Mouse (Mus musculus) MEL (cell line): Measurements from ENCODE around the gene Borcs5.

Experiments used
- CTCF ChIP-seq, 3 experiments: IDR thresholded peaks in 2 of 3; conservative IDR thresholded peaks in 1 of 3; 2 replicates each; pipeline ENCODE4 v1.5.1; 2011 to 2012; ENCODE audit warnings: low read length in 3 of 3, low read depth in 2 of 3, mild to moderate bottlenecking in 2 of 3, improper control_type of control experiment in 1 of 3, inconsistent platforms in 1 of 3, mixed read lengths in 1 of 3, moderate library complexity in 1 of 3; ENCODE audit not compliant: control insufficient read depth in 1 of 3, insufficient read depth in 1 of 3, poor library complexity in 1 of 3, severe bottlenecking in 1 of 3
- JUND ChIP-seq: IDR thresholded peaks from 2 replicates; pipeline ENCODE4 v1.6.1; 2011; ENCODE audit warnings: low read depth, mild to moderate bottlenecking, improper control_type of control experiment, low read length
- MAX ChIP-seq: IDR thresholded peaks from 2 replicates; pipeline ENCODE4 v1.6.1; 2011; ENCODE audit warnings: low read length, improper control_type of control experiment
- MAZ ChIP-seq: IDR thresholded peaks from 2 replicates; pipeline ENCODE4 v1.6.1; 2012; ENCODE audit warnings: low read depth, mild to moderate bottlenecking, inconsistent platforms, low read length, improper control_type of control experiment
- POLR2A ChIP-seq, 2 experiments: IDR thresholded peaks; 2 replicates each; pipeline ENCODE4 v1.6.1; 2011 to 2012; ENCODE audit warnings: low read length in 2 of 2, mild to moderate bottlenecking in 2 of 2, control low read depth in 1 of 2, improper control_type of control experiment in 1 of 2, low read depth in 1 of 2, moderate library complexity in 1 of 2; ENCODE audit not compliant: control insufficient read depth in 1 of 2, insufficient read depth in 1 of 2, poor library complexity in 1 of 2
- RAD21 ChIP-seq: IDR thresholded peaks from 2 replicates; pipeline ENCODE4 v1.6.1; 2011; ENCODE audit warnings: mild to moderate bottlenecking, low read depth, low read length, improper control_type of control experiment
- TCF12 ChIP-seq: IDR thresholded peaks from 2 replicates; pipeline ENCODE4 v1.6.1; 2014; ENCODE audit warnings: low read depth, mild to moderate bottlenecking, inconsistent platforms, low read length, improper control_type of control experiment, moderate library complexity
- ZKSCAN1 ChIP-seq: IDR thresholded peaks from 2 replicates; pipeline ENCODE4 v1.6.1; 2012; ENCODE audit warnings: low read depth, mild to moderate bottlenecking, inconsistent platforms, low read length, improper control_type of control experiment, moderate library complexity

DNA sequence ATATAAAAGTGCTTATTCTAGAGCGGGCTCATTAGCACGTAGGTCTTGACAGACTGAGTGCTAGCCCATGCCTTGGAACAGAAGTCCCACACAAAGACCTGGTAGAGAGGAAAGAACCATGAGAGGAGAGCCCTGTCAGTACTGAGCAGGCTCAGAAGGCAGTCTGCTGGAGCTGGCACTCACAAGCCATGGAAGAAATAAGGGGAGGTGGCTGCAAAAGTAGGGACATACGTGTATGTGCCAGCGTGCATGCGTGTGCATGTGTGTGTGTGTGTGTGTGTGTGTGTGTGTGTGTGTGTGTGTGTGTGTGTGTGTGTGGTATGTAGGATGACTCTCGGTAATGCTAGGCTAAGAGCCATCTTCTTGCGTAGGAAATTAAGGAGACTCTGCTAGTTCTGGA is 84.0 kb downstream of the Borcs5 start:
- TF ChIP-seq ZKSCAN1 (no peak), CTCF (IDR thresholded peaks at IDR 0.05 in 2 of 3, conservative IDR thresholded peaks at IDR 0.05 in 1 of 3; ENCODE audit: control insufficient read depth in 1 of 3, insufficient read depth in 1 of 3, low read depth in 2 of 3, low read length in 3 of 3, poor library complexity in 1 of 3, severe bottlenecking in 1 of 3) (no peak), JUND (no peak), MAX (no peak), TCF12 (no peak), RAD21 (no peak), POLR2A (IDR thresholded peaks at IDR 0.05; ENCODE audit: control insufficient read depth in 1 of 2, insufficient read depth in 1 of 2, low read depth in 1 of 2, low read length in 2 of 2, poor library complexity in 1 of 2) (no peak), MAZ (no peak)
